Mouse (Mus musculus) telencephalon, adult 2 months (tissue): ENCODE measurements at regions not wholly inside any gene's neighbourhood (a gene's known extent, or its start where the extent isn't known, plus 50 kb on each side); places are given as distances from the start of the nearest gene placed in this dataset.

Source experiments
- DNase-seq: peaks from one replicate; pipeline ENCODE4 v3.0.0-alpha.2; 2011; ENCODE audit warnings: low read depth, low spot score

DNA sequence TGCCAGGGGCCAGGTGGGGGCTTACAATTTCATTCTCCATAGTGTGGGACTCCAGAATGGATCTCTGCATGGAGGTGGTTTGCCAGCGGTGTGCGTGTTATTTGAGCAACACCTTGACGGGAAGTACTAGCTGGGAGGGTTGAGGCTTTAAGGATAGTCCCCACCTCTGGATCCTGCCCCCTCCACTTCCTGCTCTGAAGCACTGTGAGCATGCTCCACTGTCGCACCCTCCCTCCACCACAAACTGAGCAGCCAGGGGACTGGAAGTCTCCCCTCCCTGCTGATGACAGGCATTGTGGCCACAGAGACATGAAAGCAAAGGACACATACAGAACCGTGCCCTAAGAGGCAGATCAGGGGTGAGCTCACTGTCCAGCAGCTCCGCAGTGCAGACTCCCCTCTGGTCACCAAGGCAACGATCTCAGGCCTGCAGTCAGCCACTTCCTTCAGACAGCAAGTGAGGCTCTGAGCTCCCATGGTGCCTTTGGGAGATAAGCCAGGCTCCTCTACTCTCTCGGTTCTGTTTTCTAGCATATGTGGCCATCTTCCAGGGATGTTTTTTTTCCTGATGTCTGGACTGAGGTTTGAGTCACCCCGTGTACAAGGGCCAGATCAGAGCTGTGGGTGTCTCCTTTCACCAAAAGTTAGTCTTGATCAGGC lies 239.7 kb downstream of the Cryba4 start:
- no peak for DNase-seq

GRCm38 (mm10) chr5:112018925-112019324 lies 233.4 kb downstream of the Cryba4 start:
- no peak for DNase-seq

DNA sequence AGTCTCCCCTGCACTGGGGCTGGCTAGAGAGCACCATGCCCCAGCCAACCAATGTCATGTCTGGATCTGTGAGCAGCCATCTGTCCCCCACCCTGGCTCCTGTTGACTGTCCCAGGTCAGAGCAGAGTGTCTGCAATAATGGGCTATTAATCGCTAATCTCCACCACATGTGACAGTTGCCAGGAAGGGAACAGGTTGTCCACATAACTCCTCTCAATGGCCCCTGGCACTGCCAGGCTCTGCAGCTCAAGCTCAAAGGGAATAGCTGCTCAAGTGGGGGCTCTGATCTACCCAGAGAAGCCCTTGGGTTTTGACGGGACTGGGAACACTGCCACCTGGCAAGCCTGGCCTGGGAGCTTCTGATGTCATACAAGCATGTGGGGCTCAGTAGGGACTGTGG lies 231.4 kb downstream of the Cryba4 start:
- no peak for DNase-seq

DNA sequence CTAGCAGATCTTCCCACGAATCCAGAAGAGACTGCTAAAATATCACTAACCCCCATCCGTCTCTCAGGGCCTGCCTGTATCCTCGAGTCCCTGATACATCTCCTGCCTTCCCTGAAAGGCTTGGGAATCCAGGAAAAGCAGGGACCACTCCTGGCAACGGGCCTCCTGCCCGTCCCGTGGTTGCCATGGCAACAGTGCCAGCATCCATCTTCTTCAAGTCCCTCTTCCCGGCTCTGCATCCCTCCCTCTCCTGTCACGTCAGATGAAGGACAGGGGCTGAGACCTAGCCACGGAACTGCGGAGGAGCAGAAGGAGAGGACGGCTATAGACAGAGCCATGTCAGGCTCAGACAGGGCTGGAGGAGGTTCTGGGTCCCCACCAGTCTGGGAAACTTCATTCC lies 222.4 kb downstream of the Cryba4 start:
- DNase-seq: no peak

DNA sequence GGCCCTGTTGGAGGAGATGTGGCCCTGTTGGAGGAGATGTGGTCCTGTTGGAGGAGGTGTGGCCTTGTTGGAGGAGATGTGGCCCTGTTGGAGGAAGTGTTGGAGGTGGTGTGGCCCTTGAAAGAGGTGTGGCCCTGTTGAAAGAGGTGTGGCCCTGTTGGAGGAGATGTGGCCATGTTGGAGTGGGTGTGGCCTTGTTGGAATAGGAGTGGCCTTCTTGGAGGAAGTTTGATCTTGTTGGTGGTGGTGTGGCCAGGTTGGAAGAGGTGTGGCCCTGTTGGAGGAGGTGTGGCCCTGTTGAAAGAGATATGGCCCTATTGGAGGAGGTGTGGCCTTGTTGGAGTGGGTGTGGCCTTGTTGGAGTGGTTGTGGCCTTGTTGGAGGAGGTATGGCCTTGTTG lies 220.3 kb downstream of the Cryba4 start:
- DNase-seq: no peak

- DNase-seq: no peak
Observed at GRCm38 (mm10) chr5:112035426-112035825, 216.9 kb downstream of the Cryba4 start.

DNA sequence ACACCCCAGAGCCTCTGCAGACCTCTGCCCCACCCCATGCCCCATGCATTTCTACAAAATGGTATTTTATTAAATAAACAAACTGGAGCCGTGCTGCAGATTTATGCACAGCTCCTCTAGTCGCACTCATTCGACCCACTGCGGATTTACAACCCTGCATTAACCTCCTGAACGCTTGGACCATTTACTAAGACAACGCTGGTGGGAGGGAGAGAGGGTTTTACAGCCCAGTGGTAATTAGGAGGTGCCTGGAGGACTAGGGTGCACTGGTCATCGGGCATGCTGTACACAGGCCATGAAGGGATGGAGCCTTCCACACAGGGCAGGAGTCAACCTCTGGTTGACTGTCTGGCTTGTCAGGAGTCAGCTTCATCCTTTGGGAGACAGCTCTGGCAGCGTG lies 215.2 kb downstream of the Cryba4 start:
- no peak for DNase-seq

DNA sequence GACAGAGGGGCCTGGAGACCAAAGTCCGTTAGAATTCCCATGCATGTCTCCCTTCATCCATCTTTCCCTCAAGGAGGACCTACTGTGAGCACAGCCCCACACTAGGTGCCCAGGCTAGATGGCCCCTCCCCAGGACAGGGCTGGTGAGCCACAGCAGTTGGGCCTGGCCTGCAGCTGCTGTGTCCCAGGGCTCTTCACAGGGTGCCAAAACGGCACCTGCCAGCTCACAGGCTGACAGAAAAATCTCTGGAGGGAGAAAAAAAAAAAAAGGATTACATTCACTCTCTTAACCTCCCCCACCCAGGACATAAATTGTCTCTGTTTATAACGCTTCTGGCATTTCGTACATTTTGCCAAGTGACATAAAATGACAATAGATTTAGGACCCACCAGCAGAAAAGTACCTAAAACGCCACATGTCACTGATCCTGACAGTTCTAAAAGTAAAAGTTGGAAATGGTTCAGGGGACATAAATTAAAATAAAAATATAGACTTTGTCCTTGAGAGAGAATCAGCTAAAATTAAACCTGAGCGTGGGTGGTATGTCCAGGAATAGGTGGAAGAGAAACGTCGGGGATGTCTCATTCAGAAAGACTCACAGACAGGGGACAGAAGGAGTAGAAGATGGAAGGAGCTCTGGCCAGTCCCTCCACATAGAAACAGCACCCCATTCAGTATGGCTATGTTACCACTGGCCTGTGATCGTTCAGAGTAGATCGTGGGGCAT lies 212.5 kb downstream of the Cryba4 start:
- no peak for DNase-seq

DNA sequence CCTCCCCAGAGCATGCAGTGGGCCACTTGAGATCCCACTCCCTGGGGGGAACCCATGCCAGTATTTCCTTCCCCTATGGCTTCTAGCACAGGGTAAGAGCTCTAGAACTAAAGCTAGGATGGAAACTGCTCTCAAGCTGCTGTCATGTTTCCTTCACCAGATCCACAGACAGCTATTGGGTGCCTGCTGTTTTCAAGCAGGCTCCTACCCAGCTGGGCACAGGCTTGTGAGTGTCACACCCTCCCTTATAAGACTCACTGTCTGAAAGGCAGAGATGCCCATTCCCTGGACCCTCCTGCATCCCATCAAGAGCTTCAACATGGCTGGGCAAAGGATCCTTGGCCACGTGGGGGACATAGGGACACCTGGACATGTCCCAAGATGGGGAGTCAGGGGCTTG lies 211.6 kb downstream of the Cryba4 start:
- no peak for DNase-seq

GRCm38 (mm10) chr5:112041285-112041684 lies 211.0 kb downstream of the Cryba4 start:
- no peak for DNase-seq

DNA sequence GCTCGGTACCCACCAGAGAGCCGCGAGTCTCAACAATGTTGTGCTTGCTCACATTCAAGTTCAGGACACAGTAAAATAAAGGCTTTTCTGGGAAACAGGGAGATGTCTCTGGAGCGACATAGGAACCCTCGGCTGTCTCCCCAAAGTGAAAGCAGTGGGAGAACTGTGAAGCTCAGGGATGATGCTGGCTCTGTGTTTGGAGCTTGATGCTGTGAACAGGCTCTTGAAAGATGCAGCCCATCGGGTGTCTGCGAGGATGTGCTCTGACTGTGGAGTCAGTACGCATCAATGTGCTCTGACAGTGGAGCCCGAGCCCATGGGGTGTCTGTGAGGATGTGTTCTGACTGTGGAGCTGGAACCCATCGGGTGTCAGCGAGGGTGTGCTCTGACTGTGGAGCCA lies 210.1 kb downstream of the Cryba4 start:
- DNase-seq: no peak

DNA sequence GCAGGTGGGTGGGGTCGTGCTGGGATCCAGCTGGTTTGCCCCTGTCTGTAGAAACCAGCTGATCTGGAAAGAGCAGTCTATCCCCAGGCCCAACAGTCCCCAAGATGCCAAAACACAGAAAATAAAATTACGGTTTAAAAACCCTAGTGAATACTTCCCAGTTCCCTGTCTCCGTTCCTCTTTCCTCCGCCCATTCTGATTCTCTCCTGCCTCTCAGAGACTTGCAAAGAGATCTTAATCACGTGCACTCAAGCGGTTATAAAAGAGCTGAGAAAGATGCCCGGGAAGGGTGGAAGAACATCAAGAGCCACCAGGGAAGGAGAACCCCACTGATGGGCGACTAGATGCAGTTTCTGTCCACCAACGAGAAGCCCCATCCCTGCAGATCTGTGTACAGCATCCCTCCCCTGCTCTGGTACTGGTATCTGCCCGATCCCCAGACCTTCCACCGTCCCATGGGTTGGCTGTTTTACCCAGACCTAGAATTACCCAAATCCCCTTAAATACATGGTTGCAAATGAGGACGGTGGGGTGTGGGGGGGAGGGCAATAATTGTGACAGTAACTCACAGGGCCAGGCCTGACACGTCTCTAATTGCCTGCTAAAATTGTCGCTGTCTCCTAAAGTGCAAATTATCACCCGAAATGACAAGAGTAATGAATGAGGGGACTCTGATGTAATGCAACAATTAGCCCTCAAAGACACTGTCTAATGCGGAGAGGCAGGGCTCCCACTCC lies 202.1 kb downstream of the Cryba4 start:
- no peak for DNase-seq

DNA sequence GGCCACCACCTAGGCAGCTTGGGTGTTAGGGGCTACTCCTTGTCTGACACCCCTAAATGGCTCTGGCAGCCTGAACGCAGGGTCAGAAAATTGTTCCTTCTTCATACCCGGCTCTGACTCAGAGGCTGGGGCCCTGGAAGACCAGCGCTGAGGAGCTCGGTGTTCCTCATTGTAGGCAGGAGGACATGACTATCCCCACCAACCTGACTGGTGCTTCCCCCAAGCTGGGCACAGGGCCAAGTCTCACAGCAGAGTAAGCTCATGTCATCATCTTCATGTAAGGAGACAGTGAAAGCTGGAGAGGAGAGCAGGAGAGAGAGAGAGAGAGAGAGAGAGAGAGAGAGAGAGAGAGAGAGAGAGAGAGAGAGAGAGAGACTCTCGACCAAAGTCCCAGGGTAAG lies 201.4 kb downstream of the Cryba4 start:
- DNase-seq: no peak

DNA sequence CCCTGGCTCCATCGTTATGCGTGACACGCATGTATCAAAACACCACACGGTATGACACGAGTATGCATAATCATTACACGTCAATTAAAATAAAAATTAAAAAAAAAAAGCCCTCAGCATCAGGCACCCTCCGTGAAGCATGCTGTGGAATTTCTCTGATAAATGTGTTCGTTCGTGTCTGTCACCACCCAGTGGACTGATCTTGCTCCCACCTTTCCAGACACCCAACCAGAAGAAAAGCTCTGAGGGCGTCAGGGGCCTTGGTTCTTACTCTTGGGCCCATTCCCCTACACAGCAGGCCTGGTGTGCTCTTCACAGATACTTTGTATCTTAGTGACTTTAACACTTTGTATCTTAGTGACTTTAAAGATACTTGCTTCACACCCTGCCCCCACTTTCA lies 200.5 kb downstream of the Cryba4 start:
- DNase-seq: no peak

DNA sequence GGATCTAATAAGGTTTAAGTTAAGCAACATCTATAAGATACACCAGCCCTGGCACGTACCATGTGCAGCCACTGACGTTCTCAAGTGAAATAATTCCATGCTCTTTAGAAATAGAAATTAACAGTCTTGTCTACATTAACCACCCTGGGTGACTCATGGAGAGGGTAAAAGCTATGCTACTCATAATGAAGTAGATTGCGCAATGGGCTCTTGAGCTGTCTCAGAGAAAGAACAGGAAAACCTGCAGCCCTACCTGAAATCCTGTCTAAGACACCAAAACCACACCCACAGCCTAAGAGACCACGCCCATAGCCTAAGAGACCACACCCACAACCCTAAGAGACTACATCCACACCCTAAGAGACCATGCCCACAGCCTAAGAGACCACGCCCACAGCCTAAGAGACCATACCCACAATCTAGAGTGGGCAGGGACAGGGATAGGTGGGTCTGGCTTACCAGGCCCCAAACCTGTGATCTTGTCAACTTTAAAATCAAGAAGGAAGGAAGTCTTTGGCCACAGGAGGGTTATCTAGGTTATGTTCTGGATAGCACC lies 198.6 kb downstream of the Cryba4 start:
- no peak for DNase-seq

- DNase-seq: no peak
Observed at GRCm38 (mm10) chr5:112055018-112055417, 197.3 kb downstream of the Cryba4 start.

DNA sequence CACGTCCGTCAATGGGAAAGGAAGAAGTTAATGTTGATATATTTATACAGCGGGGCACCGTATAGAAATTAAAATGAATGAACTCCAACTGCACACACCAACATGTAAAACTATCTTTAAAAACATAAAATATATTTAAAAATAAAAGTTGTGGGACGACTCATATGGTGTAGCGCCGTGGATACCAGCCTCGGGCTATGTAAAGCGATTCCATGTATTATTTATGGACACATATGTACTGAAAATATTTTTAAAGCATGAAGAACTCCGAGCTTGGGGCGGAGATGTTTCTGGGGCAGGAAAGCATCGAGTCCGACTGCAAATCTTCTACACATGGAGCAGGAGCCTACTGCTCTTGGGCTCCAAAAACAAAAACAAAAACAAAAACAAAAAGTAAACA lies 182.4 kb downstream of the Cryba4 start:
- DNase-seq: no peak

DNA sequence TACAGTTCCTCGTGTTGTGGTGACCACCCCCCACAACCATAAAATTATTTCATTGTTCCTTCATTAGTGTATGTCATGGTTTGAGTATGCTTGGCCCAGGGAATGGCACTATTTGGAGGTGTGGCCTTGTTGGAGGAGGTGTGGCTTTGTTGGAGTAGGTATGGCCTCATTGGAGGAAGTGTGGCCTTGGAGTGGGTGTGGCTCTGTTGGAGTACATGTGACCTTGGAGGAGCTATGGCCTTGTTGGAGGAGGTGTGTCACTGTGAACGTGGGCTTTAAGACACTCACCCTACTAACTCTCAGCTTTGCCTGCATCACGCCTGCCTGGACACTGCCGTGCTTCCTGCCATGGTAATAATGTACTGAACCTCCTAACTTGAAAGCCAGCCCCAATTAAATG lies 179.9 kb downstream of the Cryba4 start:
- no peak for DNase-seq

GRCm38 (mm10) chr5:112077097-112077496 lies 175.2 kb downstream of the Cryba4 start:
- no peak for DNase-seq

GRCm38 (mm10) chr5:112077840-112078600 lies 174.3 kb downstream of the Cryba4 start:
- DNase-seq: no peak

GRCm38 (mm10) chr5:112081006-112081405 lies 171.3 kb downstream of the Cryba4 start:
- no peak for DNase-seq
